Mouse (Mus musculus) erythroblast, embryonic 14.5 days (primary cell): ENCODE results near the gene Ap4b1.

Source experiments
- GATA1 ChIP-seq: IDR thresholded peaks from 2 replicates; pipeline ENCODE4 v1.6.1; 2012; ENCODE audit warnings: low read length, inconsistent platforms, mixed read lengths
- TAL1 ChIP-seq: IDR thresholded peaks from 3 replicates; pipeline ENCODE4 v1.6.1; 2012; ENCODE audit warnings: low read length, inconsistent platforms, mixed read lengths

DNA sequence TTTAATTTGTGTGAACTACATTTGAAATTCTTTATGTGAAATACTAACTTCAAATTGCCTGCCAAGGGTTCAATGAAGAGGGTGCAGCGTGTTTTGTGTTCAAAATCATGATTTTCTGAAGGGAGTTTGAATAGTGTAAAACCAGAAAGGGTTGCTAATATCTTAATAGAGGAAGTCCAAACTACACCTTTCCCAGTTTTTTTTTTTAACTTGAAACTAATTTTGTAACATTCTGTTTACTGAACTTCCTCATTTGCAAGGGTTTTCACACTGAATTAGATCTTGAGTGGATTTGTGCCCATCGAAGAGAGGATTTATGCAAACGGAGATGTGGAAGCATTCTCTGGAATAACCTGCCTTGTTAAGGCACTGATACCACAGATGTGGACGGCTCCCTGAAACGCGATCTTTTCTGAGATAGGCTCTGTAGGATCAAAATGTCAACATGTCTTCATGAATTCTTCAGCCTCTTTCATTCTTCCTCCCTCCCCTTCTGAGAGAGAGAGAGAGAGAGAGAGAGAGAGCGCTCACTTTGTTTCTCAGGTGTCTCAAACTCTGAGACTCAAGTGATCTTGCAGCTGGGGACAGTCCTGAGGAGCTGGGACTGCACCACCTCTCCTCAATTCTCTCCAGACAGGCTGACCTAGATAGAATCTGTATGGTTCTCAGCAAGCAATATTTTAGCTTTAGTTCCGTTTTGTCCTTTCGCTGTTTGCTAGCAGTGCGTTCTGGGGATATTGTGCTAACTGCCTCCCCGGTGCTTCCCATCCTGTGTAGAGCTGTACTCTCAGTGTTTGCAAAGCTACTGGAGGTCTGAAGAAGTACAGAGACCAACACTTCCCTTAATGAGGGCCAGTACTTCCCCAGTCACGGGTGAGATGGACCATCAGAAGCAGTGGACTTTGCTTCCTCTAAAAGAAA, 49.8 kb downstream of the Ap4b1 start, which contains the start of gene Ptpn22:
- no peak for TF ChIP-seq GATA1
- no peak for TF ChIP-seq TAL1
